Mouse (Mus musculus): ENCODE data around the gene Rbm7. TPM values are rescaled to one million over a fixed set of nuclear protein-coding genes. Genes with fewer than 3 reads are reported as not detected.
"Not testable (repeated sequence)": the region's sequence is repeated elsewhere in the genome, so short reads cannot be mapped to it uniquely, and the experiment has no call there.

The Rbm7 gene
- polyA plus RNA-seq, 1 experiment from 2014 or later: 155 TPM

- Histone ChIP-seq H3K27me3 (ENCODE audit: control insufficient read depth, insufficient read depth, low read length) (no peaks in the 10 kb centered on the region), H3K4me2 (ENCODE audit: low read depth, low read length) (no peak overlapping the region), H3K4me3 (ENCODE audit: low read depth, low read length) (no peak overlapping the region), H3K9me3 (replicated peaks; ENCODE audit: control insufficient read depth, low read length) (no peaks in the 10 kb centered on the region), H3K27ac (replicated peaks; ENCODE audit: low read depth, low read length) (no peak overlapping the region), H3K4me1 (ENCODE audit: control insufficient read depth, insufficient read depth, low read length) (no peaks in the 10 kb centered on the region), H3K9ac (replicated peaks; ENCODE audit: low read length) (no peak overlapping the region), H3K36me3 (replicated peaks; ENCODE audit: control insufficient read depth, insufficient read depth, low read depth, low read length) (no peaks in the 10 kb centered on the region)
- 93% methylated on average over 4 of the region's 4 CpGs for WGBS
- DNase-seq (ENCODE audit: low spot score) (no peak), ATAC-seq (replicated peaks; ENCODE audit: insufficient number of reproducible peaks, low FRiP score, low TSS enrichment, low read depth) (no peak)
These were observed 31.4 kb upstream of the Rbm7 start for GRCm38 (mm10) chr9:48526520-48526919.

GRCm38 (mm10) chr9:48525566-48525965 lies 30.5 kb upstream of the Rbm7 start:
- Histone ChIP-seq H3K4me1 (ENCODE audit: control insufficient read depth, insufficient read depth, low read length) (no peaks in the 10 kb centered on the region), H3K4me2 (ENCODE audit: low read depth, low read length) (no peak overlapping the region), H3K9me3 (replicated peaks; ENCODE audit: control insufficient read depth, low read length) (no peaks in the 10 kb centered on the region), H3K27ac (replicated peaks; ENCODE audit: low read depth, low read length) (no peak overlapping the region), H3K9ac (replicated peaks; ENCODE audit: low read length) (no peak overlapping the region), H3K27me3 (ENCODE audit: control insufficient read depth, insufficient read depth, low read length) (no peaks in the 10 kb centered on the region), H3K4me3 (ENCODE audit: low read depth, low read length) (no peak overlapping the region), H3K36me3 (replicated peaks; ENCODE audit: control insufficient read depth, insufficient read depth, low read depth, low read length) (no peaks in the 10 kb centered on the region)
- ATAC-seq (replicated peaks; ENCODE audit: insufficient number of reproducible peaks, low FRiP score, low TSS enrichment, low read depth) (no peak), DNase-seq (ENCODE audit: low spot score) (no peak)
- WGBS: 18% methylated on average over 1 of the region's 1 CpGs

- not testable (repeated sequence) for H3K4me3 ChIP-seq (ENCODE audit: low read depth, low read length); DNase-seq (ENCODE audit: low spot score); H3K27ac ChIP-seq (replicated peaks; ENCODE audit: low read depth, low read length); H3K9ac ChIP-seq (replicated peaks; ENCODE audit: low read length); H3K4me1 ChIP-seq (ENCODE audit: control insufficient read depth, insufficient read depth, low read length); H3K27me3 ChIP-seq (ENCODE audit: control insufficient read depth, insufficient read depth, low read length); H3K4me2 ChIP-seq (ENCODE audit: low read depth, low read length); H3K9me3 ChIP-seq (replicated peaks; ENCODE audit: control insufficient read depth, low read length); H3K36me3 ChIP-seq (replicated peaks; ENCODE audit: control insufficient read depth, insufficient read depth, low read depth, low read length); ATAC-seq (replicated peaks; ENCODE audit: insufficient number of reproducible peaks, low FRiP score, low TSS enrichment, low read depth)
- WGBS: no CpG with 5 or more reads among the region's 7 CpGs
These were observed 25.3 kb upstream of the Rbm7 start for GRCm38 (mm10) chr9:48520405-48520804.

- DNase-seq (ENCODE audit: low spot score) (no peak), ATAC-seq (replicated peaks; ENCODE audit: insufficient number of reproducible peaks, low FRiP score, low TSS enrichment, low read depth) (no peak)
- Histone ChIP-seq H3K4me2 (ENCODE audit: low read depth, low read length) (no peak overlapping the region), H3K4me3 (ENCODE audit: low read depth, low read length) (no peak overlapping the region), H3K9ac (replicated peaks; ENCODE audit: low read length) (no peak overlapping the region; the same call in 1 of the 2 replicates), H3K4me1 (ENCODE audit: control insufficient read depth, insufficient read depth, low read length) (no peaks in the 10 kb centered on the region), H3K9me3 (replicated peaks; ENCODE audit: control insufficient read depth, low read length) (no peaks in the 10 kb centered on the region), H3K27me3 (ENCODE audit: control insufficient read depth, insufficient read depth, low read length) (no peaks in the 10 kb centered on the region), H3K36me3 (replicated peaks; ENCODE audit: control insufficient read depth, insufficient read depth, low read depth, low read length) (no peaks in the 10 kb centered on the region), H3K27ac (replicated peaks; ENCODE audit: low read depth, low read length) (no peak overlapping the region)
- WGBS: 49% methylated on average over 19 of the region's 19 CpGs
These were observed 22.5 kb upstream of the Rbm7 start for GRCm38 (mm10) chr9:48517372-48518130.

- no peak overlapping the region for H3K4me3 ChIP-seq (ENCODE audit: low read depth, low read length)
- ATAC-seq (replicated peaks; ENCODE audit: insufficient number of reproducible peaks, low FRiP score, low TSS enrichment, low read depth) (no peak), DNase-seq (ENCODE audit: low spot score) (no peak)
- H3K4me1 ChIP-seq (ENCODE audit: control insufficient read depth, insufficient read depth, low read length): no peaks in the 10 kb centered on the region
- 59% methylated on average over 11 of the region's 11 CpGs for WGBS
- H3K36me3 ChIP-seq (replicated peaks; ENCODE audit: control insufficient read depth, insufficient read depth, low read depth, low read length): no peaks in the 10 kb centered on the region
- H3K9ac ChIP-seq (replicated peaks; ENCODE audit: low read length): no peak overlapping the region
- no peaks in the 10 kb centered on the region for H3K9me3 ChIP-seq (replicated peaks; ENCODE audit: control insufficient read depth, low read length)
- H3K27ac ChIP-seq (replicated peaks; ENCODE audit: low read depth, low read length): no peak overlapping the region
- no peaks in the 10 kb centered on the region for H3K27me3 ChIP-seq (ENCODE audit: control insufficient read depth, insufficient read depth, low read length)
- no peak overlapping the region for H3K4me2 ChIP-seq (ENCODE audit: low read depth, low read length)
These were observed 21.7 kb upstream of the Rbm7 start for GRCm38 (mm10) chr9:48516615-48517371.

- no peaks in the 10 kb centered on the region for H3K4me1 ChIP-seq (ENCODE audit: control insufficient read depth, insufficient read depth, low read length)
- H3K27ac ChIP-seq (replicated peaks; ENCODE audit: low read depth, low read length): no peak overlapping the region
- 78% methylated on average over 1 of the region's 1 CpGs for WGBS
- no peak overlapping the region for H3K4me2 ChIP-seq (ENCODE audit: low read depth, low read length)
- H3K27me3 ChIP-seq (ENCODE audit: control insufficient read depth, insufficient read depth, low read length): no peaks in the 10 kb centered on the region
- H3K36me3 ChIP-seq (replicated peaks; ENCODE audit: control insufficient read depth, insufficient read depth, low read depth, low read length): no peaks in the 10 kb centered on the region
- H3K4me3 ChIP-seq (ENCODE audit: low read depth, low read length): no peak overlapping the region
- H3K9ac ChIP-seq (replicated peaks; ENCODE audit: low read length): no peak overlapping the region
- DNase-seq (ENCODE audit: low spot score) (no peak), ATAC-seq (replicated peaks; ENCODE audit: insufficient number of reproducible peaks, low FRiP score, low TSS enrichment, low read depth) (no peak)
- H3K9me3 ChIP-seq (replicated peaks; ENCODE audit: control insufficient read depth, low read length): no peaks in the 10 kb centered on the region
These were observed 20.2 kb upstream of the Rbm7 start for GRCm38 (mm10) chr9:48515332-48515731.

GRCm38 (mm10) chr9:48510134-48510533 lies 15.0 kb upstream of the Rbm7 start:
- no peaks in the 10 kb centered on the region for H3K9me3 ChIP-seq (replicated peaks; ENCODE audit: control insufficient read depth, low read length)
- H3K27me3 ChIP-seq (ENCODE audit: control insufficient read depth, insufficient read depth, low read length): no peaks in the 10 kb centered on the region
- no peaks in the 10 kb centered on the region for H3K4me1 ChIP-seq (ENCODE audit: control insufficient read depth, insufficient read depth, low read length)
- no peaks in the 10 kb centered on the region for H3K36me3 ChIP-seq (replicated peaks; ENCODE audit: control insufficient read depth, insufficient read depth, low read depth, low read length)
- no peak overlapping the region for H3K9ac ChIP-seq (replicated peaks; ENCODE audit: low read length)
- no peak overlapping the region for H3K4me2 ChIP-seq (ENCODE audit: low read depth, low read length)
- H3K4me3 ChIP-seq (ENCODE audit: low read depth, low read length): no peak overlapping the region
- WGBS: 85% methylated on average over 5 of the region's 5 CpGs
- DNase-seq (ENCODE audit: low spot score) (no peak), ATAC-seq (replicated peaks; ENCODE audit: insufficient number of reproducible peaks, low FRiP score, low TSS enrichment, low read depth) (no peak)
- no peak overlapping the region for H3K27ac ChIP-seq (replicated peaks; ENCODE audit: low read depth, low read length)

GRCm38 (mm10) chr9:48504741-48505365 lies 9.8 kb upstream of the Rbm7 start:
- no peak for ATAC-seq (replicated peaks; ENCODE audit: insufficient number of reproducible peaks, low FRiP score, low TSS enrichment, low read depth)
- 70% methylated on average over 8 of the region's 8 CpGs for WGBS

More at GRCm38 (mm10) chr9:48504741-48505365, 9.8 kb upstream of the Rbm7 start:
- H3K27me3 ChIP-seq (ENCODE audit: control insufficient read depth, insufficient read depth, low read length): no peaks in the 10 kb centered on the region
- no peak for DNase-seq (ENCODE audit: low spot score)
- no peak overlapping the region for H3K4me3 ChIP-seq (ENCODE audit: low read depth, low read length)
- no peaks in the 10 kb centered on the region for H3K36me3 ChIP-seq (replicated peaks; ENCODE audit: control insufficient read depth, insufficient read depth, low read depth, low read length)
- no peaks in the 10 kb centered on the region for H3K4me1 ChIP-seq (ENCODE audit: control insufficient read depth, insufficient read depth, low read length)
- H3K27ac ChIP-seq (replicated peaks; ENCODE audit: low read depth, low read length): no peak overlapping the region
- H3K9me3 ChIP-seq (replicated peaks; ENCODE audit: control insufficient read depth, low read length): no peaks in the 10 kb centered on the region
- H3K4me2 ChIP-seq (ENCODE audit: low read depth, low read length): no peak overlapping the region
- no peak overlapping the region for H3K9ac ChIP-seq (replicated peaks; ENCODE audit: low read length)
